Mouse (Mus musculus): ENCODE data around the gene 1600002K03Rik. TPM values are rescaled to one million over a fixed set of nuclear protein-coding genes. Genes with fewer than 3 reads are reported as not detected.

1600002K03Rik gene
- total RNA-seq, 2 experiments from 2014 or later: 7.5 to 8.8 TPM

DNA sequence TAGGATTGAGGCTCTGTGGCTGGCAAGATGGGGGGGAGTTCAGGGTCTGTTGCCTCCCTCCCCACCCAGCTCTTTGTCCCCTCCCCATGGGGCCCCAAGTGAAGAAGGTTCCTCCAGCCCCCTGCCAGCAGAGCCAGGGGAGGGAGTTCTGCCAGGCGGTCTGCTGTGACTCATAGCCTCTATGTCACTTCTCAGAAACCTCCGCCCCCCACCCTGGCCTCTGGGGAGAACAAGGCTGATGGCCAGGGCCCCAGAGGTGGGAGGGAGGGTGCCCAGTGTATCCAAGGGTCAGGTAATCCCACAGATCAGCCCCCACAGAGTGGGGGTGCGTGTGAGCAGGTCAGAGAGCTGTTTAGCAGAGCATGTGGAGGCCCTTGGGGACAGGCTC, 19.9 kb upstream of the 1600002K03Rik start:
- DNase-seq (ENCODE audit: low spot score in 2 of 2): no peak

DNA sequence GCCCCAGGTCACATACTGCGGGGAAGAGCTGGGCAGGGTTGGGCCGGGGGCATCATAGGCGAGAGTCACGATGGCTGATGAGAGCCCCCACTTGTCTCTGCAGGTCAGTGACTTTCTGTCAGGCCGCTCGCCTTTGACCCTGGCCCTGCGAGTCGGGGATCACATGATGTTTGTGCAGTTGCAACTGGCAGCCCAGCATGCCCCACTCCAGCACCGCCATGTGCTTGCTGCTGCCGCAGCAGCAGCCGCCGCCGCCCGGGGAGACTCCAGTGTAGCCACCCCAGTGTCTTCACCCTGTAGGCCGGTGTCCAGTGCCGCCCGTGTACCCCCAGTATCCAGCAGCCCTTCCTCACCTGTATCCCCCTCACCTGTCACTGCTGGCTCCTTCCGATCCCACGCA, 19.0 kb upstream of the 1600002K03Rik start:
- DNase-seq (ENCODE audit: low spot score in 2 of 2): no peak

DNA sequence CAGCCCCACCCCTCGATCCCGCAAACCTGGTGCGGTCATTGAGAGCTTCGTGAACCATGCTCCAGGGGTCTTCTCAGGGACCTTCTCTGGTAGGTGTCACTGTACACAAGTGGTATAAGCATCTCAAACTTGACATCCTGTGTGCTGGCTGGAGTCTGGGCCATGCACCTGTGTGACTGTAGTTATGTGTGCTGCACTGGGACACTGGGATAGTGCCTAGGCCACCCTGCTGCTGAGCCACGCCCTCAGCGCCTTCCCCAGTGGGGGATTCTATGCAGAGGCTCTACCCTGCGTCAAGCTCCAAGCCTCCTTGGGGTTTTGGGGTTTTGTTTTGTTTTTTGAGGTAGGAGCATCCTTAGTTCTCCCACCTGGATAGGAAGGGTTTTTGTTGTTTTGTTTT, 18.4 kb upstream of the 1600002K03Rik start:
- DNase-seq (ENCODE audit: low spot score in 2 of 2): no peak

DNA sequence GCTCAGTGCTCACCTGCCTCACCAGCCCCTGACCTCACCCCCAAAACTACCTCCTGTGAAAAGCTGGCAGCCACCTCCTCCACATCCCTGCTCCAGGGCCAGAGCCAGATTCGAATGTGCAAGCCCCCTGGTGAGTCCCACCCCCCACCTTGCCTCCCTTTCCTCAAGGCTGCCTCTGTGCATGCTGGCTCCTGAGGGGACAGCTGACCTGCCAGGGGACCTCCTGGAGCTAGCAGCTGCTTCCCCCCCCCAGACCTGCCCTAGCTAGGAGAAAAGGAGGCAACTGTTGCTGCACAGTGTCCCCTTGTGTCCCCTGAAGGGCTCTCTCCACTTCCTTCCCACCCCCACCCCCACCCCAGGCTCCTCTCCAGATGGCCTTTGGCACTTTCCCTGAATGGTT, 17.5 kb upstream of the 1600002K03Rik start:
- DNase-seq (ENCODE audit: low spot score in 2 of 2): no peak

DNA sequence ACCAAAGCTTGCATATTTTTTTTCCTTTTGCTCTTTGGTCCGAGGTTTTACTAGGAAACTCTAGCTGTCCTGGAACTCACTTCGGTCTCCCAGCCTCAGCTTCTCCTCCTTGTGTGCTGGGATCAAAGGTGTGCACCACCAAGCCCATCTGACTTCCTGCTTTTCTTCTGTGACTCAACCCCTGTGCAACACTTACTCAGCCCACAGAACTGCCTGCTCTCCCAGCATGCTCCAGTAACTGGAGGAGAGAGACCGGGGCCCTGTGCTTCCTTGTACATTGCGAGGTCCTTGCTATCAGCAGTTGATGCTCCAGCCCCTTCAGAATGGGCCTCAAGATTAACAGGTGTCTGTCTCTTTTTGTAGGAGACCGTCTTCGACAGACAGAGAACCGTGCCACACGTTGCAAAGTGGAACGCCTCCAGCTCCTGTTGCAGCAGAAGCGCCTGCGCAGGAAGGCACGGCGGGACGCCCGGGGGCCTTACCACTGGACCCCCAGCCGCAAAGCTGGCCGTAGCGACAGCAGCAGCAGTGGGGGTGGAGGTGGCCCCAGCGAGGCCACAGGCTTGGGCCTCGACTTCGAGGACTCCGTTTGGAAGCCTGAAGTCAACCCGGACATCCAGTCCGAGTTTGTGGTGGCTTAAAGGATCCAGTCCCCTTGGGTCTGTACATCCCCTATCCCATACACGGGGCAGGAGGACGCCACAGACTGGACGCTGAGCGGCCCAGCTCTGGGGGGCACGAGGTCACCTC, 16.6 kb upstream of the 1600002K03Rik start:
- no peak for DNase-seq (ENCODE audit: low spot score in 2 of 2)

DNA sequence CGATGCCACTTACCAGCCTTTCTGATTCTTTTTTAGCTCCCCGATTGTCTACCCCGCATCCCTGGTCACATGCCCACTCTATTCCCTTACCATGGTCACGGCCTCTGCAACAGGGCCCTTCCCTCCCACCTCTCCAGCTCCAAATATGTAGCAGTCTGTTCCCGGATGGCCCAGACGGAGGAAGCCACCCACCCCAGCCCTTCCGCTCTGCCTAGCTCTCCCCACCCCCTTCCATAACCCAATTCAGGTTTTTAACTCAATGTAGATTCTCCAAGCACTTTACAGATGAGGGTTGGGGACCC, 16.0 kb upstream of the 1600002K03Rik start:
- no peak for DNase-seq (ENCODE audit: low spot score in 2 of 2)

DNA sequence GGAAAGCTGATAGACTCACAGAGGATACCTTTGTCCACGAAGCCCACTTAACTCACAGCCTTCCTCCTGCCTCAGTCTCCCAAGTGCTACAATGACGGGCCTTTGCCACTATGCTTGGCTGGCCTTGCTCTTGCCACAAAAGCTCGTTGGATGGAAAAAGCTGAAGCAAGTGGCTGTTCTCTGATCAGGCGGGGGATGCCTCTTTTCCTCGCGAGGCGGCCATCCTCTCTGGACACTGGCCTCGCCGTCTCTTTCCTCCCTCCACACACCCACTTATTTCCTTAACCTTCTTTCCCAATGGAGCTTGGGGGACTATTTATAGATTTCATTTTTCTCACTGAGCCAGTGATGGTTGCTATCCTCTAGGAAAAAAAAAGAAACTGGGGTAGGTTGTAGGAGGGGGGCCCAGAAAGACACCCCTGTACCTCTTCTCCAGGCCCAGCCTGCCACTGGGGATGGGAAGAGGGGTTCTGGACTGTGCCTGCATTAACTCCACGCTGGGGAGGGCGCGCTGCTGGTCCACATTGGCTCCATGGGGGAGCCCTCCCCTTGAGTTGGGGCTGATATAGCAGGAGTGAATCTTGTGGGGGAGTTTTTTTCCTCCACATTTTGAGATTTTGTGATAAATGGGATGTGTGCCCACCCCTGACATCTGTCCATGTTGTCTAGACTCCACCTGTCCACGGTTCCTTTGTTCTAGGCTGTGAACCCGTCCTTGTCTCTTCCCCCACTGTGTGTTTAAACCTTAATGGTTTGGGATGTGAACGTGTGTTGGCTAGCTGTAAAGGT, 15.4 kb upstream of the 1600002K03Rik start:
- no peak for DNase-seq (ENCODE audit: low spot score in 2 of 2)

DNA sequence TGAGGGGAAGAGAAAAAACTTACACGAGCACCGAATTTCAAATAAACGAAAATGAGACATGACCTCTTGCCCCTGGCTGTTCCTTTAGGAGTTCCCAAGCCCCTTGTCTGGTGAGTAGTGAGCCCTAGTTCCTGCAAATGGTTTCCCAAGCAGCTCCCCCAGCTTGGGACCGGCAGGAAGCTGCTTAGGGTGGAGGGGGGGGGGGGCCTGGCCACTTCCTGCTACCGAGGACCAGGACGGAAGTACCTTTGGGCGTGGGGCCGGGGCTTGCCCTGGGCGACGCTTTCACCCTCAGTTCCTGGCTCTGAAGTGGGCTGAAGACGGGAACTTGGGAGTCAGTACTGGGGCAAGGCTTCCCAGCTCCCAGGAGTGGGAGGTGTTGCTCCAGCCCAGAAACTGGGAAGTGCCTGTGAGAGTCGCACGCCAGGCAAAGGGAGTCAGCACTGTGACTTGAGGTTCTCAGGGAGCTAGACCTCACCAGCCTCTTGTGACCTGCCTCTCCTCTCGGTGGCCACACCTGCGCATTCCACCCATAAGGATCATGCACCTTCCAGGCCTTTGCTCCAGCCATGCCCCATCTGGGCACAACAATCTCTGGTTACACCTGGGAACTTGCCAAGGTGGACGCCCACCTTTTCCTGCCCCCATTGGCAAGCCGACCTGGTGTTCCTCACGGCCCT, 14.3 kb upstream of the 1600002K03Rik start:
- no peak for DNase-seq (ENCODE audit: low spot score in 2 of 2)

DNA sequence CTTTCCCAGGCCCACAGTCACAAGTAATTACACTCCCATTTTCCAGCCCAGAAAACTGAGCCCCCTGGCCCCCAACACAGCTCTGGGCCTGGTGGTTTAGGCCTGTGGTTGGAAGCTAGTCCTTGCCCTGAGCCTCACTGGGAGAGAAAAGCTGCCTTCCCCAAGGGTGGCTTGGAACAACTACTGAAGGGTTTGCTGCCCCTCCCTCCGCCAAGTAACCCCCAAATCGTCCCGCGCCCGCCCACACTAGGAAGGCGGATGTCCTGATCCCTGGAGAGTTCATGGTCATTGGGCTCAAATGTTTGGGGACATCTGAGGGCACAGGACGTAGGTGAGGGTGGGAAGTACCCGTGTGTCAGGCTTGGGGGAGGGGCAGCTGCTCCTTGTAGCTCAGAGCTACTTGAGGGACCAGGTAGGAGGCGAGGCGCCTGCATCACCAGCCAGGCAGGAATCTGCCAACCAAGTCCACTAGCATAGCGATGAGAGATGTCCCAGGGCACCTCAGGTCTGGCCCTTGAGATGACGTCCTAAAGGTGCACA, 13.7 kb upstream of the 1600002K03Rik start:
- no peak for DNase-seq (ENCODE audit: low spot score in 2 of 2)

DNA sequence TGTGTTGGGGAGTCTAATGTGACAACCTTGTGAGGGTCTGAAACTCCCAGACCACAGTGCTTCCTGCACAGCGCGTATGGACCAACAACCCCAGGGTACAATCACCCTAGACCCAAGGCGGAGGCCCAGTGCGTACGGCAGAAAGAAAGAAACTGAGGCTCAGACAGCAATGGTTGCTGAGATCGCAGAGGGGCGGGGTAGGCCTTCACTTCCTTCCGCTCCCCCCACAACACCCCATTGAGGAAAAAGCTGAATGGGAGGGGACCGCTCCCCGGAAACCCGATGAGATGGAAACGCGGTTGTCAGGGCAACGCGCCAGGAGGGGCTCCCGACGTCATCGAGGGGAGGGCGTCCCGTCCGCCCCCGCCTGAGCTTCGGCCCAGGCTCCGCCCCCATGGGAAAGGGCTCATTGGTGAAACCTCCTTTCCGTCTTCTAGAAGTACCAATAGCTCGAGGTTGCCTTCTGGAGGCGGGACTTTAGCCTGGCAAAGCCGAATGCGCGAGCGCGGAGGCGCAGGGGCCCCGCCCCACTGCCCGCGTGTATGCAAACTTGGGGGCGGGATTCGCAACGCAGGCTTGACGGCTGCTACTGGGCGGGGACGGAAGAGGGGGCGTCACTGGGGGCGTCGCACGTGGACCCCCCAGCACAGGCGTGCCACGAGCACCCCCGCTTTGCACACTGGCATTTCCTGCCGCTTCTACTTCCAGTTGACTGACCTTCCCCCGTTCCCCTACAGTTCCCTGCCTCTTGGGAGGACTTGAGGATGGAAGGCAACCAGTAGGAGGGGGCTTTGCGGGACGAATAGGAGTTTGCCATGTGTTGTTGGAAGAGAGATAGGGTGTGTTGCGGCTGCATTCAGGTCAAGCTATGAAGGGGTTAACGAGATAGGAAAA, 12.9 kb upstream of the 1600002K03Rik start:
- DNase-seq (ENCODE audit: low spot score in 2 of 2): peak; percentile 96

DNA sequence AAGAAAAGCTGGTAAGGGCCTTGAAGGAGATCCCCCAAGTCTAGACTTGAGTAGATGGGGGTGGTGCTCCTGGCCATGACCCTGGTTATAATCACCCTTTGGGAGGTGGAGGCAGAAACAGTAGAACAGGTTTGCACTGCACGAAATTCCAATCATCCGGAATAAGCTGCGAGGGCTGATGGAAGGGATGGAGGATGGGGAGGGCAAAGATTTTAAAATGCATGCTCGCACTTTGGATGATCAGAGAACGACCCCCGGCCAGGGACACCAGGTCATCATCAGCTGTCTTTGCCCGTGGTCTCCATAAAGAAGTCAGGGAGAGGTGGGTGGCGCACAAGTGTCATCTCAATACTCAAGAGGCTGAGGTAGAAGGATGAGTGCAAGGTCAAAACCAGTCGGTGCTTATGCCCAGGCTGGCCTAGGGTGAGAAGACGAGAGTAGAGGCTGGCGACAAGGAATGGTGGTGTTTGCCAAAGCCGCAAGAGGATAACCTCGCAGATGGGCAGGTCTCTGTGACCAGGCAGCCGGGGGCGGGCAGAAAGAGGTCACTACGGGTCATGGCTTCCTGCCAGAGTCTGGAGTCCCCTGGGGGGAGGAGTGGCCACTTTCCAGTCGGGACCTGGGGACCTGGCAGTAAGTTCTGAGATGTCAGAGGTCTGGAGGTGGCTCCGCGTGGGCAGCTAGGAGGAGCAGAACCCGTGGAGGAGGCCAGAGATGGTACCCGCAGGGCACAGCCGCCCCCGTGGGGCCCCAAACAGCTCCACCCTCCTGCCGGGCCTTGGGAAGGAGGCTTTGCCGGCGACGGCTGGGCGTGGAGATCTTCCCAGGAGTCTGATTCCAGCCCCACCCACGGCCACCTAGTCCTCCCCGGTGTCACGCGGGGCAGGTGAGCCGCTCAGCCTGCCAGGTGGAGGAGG, 12.0 kb upstream of the 1600002K03Rik start:
- peak in 1 of 2 experiments; percentile 81 for DNase-seq (ENCODE audit: low spot score in 2 of 2)

DNA sequence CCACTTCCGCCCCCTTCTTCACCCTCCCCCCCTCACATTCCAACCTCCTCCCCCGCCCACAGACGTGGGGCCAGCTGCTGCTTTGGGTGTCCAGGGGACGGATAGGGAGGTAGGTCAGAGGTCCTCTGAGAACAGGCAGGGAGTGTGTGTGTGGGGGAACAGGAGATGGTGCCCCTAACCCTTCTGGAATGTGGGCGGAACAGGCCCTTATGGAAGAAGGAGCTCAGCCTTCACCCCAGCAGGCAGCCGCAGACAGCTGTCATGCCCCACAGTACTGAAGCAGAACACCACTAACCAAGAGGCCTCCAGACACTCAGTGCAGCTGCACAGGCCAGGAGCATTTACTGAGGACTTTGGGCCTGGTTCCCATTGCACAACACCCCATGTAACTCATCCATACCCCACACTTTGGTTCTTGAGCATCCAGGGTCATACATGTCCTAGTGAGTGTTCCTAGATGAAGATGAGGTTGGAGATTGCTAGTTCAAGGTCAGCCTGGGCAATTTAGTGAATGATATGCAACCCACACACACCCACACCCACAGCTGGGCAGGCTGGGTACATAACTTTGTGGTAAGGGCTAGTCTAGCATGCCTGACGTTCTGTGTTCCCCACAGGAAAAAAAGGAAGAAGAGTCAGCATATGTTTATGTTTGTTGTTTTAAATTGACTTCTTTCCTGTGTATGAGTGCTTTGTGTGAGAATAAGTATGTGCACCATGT, 11.1 kb upstream of the 1600002K03Rik start:
- no peak for DNase-seq (ENCODE audit: low spot score in 2 of 2)

DNA sequence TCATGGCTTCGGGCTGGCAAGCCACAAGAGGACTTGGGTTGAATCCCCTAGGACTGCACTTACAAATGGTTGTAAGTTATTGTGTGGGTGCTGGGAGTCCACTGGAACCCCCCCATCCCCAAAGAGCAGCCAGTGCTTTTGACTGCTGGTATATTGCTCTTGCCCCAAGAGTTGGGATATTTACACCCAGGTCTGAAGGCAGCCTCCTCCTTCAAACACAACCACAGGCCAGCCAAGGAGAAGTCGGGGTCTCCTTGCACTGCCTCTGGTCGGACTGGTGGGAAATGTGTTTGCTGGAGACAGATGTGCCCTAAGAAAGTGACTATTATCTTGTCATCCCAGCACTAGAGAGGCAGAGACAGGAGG, 10.5 kb upstream of the 1600002K03Rik start:
- no peak for DNase-seq (ENCODE audit: low spot score in 2 of 2)

DNA sequence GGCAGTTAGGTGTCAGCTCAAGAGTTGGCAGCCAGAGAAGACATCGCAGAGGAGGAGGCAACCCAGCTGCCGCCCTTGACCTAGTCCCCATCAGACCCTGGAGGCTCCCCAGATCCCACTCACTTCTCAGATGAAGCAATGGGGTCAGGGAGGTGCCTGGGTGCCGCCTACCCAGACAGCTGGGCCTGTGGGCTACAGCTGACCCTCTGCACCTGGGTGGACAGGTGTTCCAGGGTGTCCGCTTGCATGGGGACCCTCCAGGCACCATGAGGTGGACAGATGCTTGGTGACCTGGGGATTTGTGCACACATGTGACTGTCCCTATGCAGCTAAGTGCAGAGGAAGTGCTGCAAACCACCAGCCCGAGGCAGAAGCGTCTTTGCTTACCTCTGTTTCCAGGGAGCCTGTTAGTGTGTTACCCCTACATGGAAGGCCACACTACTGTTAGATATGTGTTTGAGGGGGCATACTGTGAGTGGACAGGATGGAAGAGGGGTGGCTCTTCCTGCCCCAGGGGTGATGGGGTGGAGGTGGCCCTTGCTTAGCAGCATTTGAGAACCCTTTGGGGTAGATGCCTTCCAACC, 9.9 kb upstream of the 1600002K03Rik start:
- DNase-seq (ENCODE audit: low spot score in 2 of 2): no peak

DNA sequence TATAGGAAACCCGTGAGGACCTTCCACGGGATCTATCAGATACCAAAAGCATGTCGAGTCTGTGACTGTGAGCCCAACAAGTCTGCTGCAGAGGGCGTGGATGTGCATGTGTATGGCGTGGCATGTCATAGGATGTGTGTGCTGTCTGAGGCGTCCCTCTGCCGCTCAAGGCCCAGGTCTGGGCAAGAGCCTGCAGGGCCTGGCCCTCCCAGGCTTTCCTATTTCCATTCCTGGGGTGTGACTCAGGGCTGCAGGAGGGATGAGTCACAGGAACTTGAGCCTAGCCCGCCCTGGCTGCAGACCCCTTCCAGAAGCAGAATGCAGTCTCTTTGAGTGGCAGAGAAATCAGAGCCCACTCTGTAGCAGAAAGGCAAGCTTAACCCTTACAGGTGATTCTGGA, 9.0 kb upstream of the 1600002K03Rik start:
- DNase-seq (ENCODE audit: low spot score in 2 of 2): no peak

DNA sequence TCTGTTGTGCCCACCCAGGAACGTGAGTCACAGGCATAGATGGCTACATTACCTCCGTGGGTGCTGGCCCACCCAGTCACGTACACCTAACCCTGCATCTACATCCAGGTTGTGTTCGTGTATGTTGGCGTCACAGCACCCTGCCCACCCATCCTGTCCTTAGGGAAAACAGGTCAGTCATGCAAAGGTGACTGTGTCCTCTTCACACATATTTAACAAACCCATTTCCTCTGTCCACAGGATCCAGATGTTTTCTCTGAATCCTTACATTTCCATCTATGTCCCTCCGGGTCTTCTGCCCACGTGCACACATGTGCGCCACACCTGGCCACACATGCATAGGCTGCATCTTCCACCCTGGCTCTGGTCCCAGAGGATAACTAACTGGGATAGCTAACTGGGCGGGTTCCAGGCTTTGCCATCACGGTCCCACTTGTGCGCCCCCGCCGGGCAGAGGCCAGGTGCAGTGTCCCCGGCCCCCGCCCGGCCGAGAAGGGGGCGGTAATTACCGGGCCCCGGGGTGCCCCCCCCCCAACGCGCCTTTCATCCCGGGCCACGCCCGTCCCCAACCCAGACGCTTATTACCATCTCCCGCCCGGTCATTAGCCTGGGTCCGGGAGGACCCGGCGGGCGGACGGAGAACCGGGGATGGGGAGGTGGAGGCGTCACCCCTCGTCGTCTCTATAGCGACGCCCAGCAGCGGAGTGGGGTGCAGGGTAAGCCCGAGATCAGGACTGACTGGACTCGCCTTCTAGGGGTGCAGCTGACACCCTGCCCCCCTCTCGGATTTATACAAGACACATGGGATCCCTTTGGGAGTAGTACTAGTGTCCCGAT, 8.4 kb upstream of the 1600002K03Rik start:
- no peak for DNase-seq (ENCODE audit: low spot score in 2 of 2)

DNA sequence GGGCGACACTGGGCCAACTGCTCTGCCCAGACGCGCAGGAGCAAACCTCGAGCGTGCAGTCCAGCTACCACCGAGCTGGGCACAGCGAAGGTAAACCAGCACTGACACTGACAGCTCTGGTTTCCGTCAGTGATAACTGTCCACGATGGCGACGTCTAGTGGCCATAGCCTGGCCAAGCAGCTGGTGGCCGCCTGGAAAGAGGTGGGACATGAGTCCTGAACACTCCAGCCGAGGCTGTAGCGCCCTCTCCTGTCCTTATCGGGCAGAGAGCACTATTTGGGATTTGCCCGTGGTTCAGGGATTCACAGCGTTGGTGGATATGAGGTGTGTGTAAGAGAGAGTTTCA, 7.8 kb upstream of the 1600002K03Rik start:
- DNase-seq (ENCODE audit: low spot score in 2 of 2): peak; percentile 86 to 94
